Comparison of ENCODE assay signal across 9 mouse cellular contexts in genomic region chr3:51228038-51228820, GRCm38 (mm10). TPM values are rescaled to one million over a fixed set of nuclear protein-coding genes. Genes with fewer than 3 reads are reported as not detected.
A peak's percentile ranks its signal among the peaks of the same experiment; 100 is the strongest.
DNase-seq lines count a peak whose midpoint lies in the region; ATAC-seq and TF ChIP-seq lines count a peak whose summit lies in the region.
"Had no signal": no experiment of that assay in that cellular context is flagged by ENCODE, and none has a peak within 500 bp of the region (broad histone marks: within the 10 kb centered on the region; RNA-seq: fewer than 3 reads in every experiment).

No protein-coding gene starts in this region.

- peak; percentile 69 for TF ChIP-seq CTCF in intestine, postnatal 0 days (IDR thresholded peaks at IDR 0.05; ENCODE audit: low read depth)

- DNase-seq in CD8-positive naive resting alpha-beta T cell, adult 2 months (ENCODE audit: low read depth in 2 of 2, low spot score in 2 of 2) = peak; percentile 29 to 53
- DNase-seq in adrenal gland, adult 2 months = peak; percentile 60
- peak; percentile 45 to 50 for DNase-seq in gastrocnemius, adult 8-10 months (ENCODE audit: low spot score in 2 of 2)
- DNase-seq in spleen, postnatal 14 days (ENCODE audit: low spot score in 2 of 2) = peak; percentile 60 to 71
- no peak for DNase-seq in layer of hippocampus, postnatal 36 days

- 77% methylated on average over 10 of the region's 10 CpGs for WGBS in intestine, postnatal 0 days
- WGBS in intestine, embryonic 16.5 days = 77% methylated on average over 10 of the region's 10 CpGs
- 47% methylated on average over 10 of the region's 10 CpGs for WGBS in liver, embryonic 16.5 days (ENCODE audit: insufficient replicate concordance)

- no peak overlapping the region for H3K27ac ChIP-seq in intestine, postnatal 0 days (ENCODE audit: low read depth, low read length)
- no peak overlapping the region for H3K27ac ChIP-seq in intestine, embryonic 16.5 days (ENCODE audit: low read length)
- peak overlapping the region; percentile 99 for H3K27ac ChIP-seq in liver, embryonic 16.5 days (ENCODE audit: low read length)

- no peaks in the 10 kb centered on the region for H3K27me3 ChIP-seq in intestine, postnatal 0 days (replicated peaks; ENCODE audit: control insufficient read depth, insufficient read depth, low read length)
- no peaks in the 10 kb centered on the region for H3K27me3 ChIP-seq in intestine, embryonic 16.5 days (replicated peaks; ENCODE audit: control insufficient read depth, insufficient read depth, low read length)
- no peaks in the 10 kb centered on the region for H3K27me3 ChIP-seq in liver, embryonic 16.5 days (ENCODE audit: control insufficient read depth, insufficient read depth, low read depth, low read length)
- H3K27me3 ChIP-seq: limb, embryonic 12.5 days had no signal

- no peak overlapping the region for H3K9ac ChIP-seq in intestine, postnatal 0 days (ENCODE audit: low read depth, low read length)
- H3K9ac ChIP-seq in intestine, embryonic 16.5 days (ENCODE audit: low read depth, low read length) = no peak overlapping the region
- peak overlapping the region; percentile 47 for H3K9ac ChIP-seq in liver, embryonic 16.5 days (ENCODE audit: low read depth, low read length)
- H3K9ac ChIP-seq: limb, embryonic 12.5 days had no signal

- H3K4me1 ChIP-seq in intestine, postnatal 0 days (replicated peaks; ENCODE audit: control insufficient read depth, insufficient read depth, low read length) = no peaks in the 10 kb centered on the region; the same call in 1 of the 2 replicates
- H3K4me1 ChIP-seq in intestine, embryonic 16.5 days (ENCODE audit: control insufficient read depth, insufficient read depth, low read length) = peaks cover 7% of the 10 kb centered on the region
- H3K4me1 ChIP-seq in liver, embryonic 16.5 days (ENCODE audit: control insufficient read depth, low read depth, low read length) = peaks cover 73% of the 10 kb centered on the region

- no peak overlapping the region for H3K4me3 ChIP-seq in intestine, postnatal 0 days (ENCODE audit: low read depth, low read length)
- no peak overlapping the region for H3K4me3 ChIP-seq in intestine, embryonic 16.5 days (ENCODE audit: low read length)
- peak overlapping the region; percentile 27 for H3K4me3 ChIP-seq in liver, embryonic 16.5 days (ENCODE audit: low read depth, low read length)
- H3K4me3 ChIP-seq: limb, embryonic 12.5 days had no signal

- no peaks in the 10 kb centered on the region for H3K36me3 ChIP-seq in intestine, postnatal 0 days (ENCODE audit: control insufficient read depth, insufficient read depth)
- no peaks in the 10 kb centered on the region for H3K36me3 ChIP-seq in intestine, embryonic 16.5 days (ENCODE audit: control insufficient read depth, insufficient read depth, low read length)
- peaks cover 2% of the 10 kb centered on the region; the same call in 1 of the 2 replicates for H3K36me3 ChIP-seq in liver, embryonic 16.5 days (ENCODE audit: control insufficient read depth, insufficient read depth)
- H3K36me3 ChIP-seq: limb, embryonic 12.5 days had no signal

- no peaks in the 10 kb centered on the region for H3K9me3 ChIP-seq in intestine, postnatal 0 days (ENCODE audit: control insufficient read depth)
- H3K9me3 ChIP-seq in intestine, embryonic 16.5 days (ENCODE audit: control insufficient read depth, low read length) = no peaks in the 10 kb centered on the region
- H3K9me3 ChIP-seq in liver, embryonic 16.5 days (replicated peaks; ENCODE audit: control insufficient read depth, low read length) = no peaks in the 10 kb centered on the region
- H3K9me3 ChIP-seq: limb, embryonic 12.5 days had no signal

- H3K4me2 ChIP-seq in intestine, postnatal 0 days (replicated peaks; ENCODE audit: low read depth) = no peak overlapping the region
- no peak overlapping the region for H3K4me2 ChIP-seq in intestine, embryonic 16.5 days (ENCODE audit: low read depth, low read length)
- H3K4me2 ChIP-seq in liver, embryonic 16.5 days (ENCODE audit: low read depth, low read length) = peak overlapping the region; percentile 99
- H3K4me2 ChIP-seq: limb, embryonic 12.5 days had no signal

- ATAC-seq in intestine, postnatal 0 days = no peak
- no peak for ATAC-seq in intestine, embryonic 16.5 days
- ATAC-seq in liver, embryonic 16.5 days (ENCODE audit: low read depth) = no peak

RNA-seq across cellular contexts. Expression of gene Noct, which starts 4.0 kb away (rescaled TPM):
- polyA plus RNA-seq in intestine, postnatal 0 days (2015; fragmentation: Nextera tagmentation; extraction: Ambion mirVana) = 11.3 and 12.0 TPM in 2 replicates
- 4.9 TPM in 2 replicates for polyA plus RNA-seq in intestine, embryonic 16.5 days (2015; fragmentation: Nextera tagmentation; extraction: Ambion mirVana)
- 10 to 100 TPM; 37.4 to 45.0 TPM for total RNA-seq in adrenal gland, adult 2 months (2021)
- 19.5 and 28.5 TPM in 2 replicates for polyA plus RNA-seq in adrenal gland, adult 2 months (2012; rRNA removed)
- 10 to 100 TPM; 15.7 to 26.0 (median 19.1) TPM for total RNA-seq in gastrocnemius, adult 8-10 months (2022)
- 13.7 and 13.8 TPM in 2 replicates for polyA plus RNA-seq in liver, embryonic 16.5 days (2015; fragmentation: Nextera tagmentation; extraction: Ambion mirVana)
- total RNA-seq in layer of hippocampus, postnatal 36 days (2021) = 10 to 100 TPM; 57.7 to 62.8 TPM

Comparison
In these comparisons a context has a peak if more than half of its experiments do, and no peak if none do; other contexts are left out.
1. DNase-seq: peak in CD8-positive naive resting alpha-beta T cell, adult 2 months (2 of 2), adrenal gland, adult 2 months (single experiment), gastrocnemius, adult 8-10 months (2 of 2) and spleen, postnatal 14 days (2 of 2); none in layer of hippocampus, postnatal 36 days (0 of 2).